Mouse (Mus musculus) liver, embryonic 12.5 days (tissue): ENCODE measurements at regions not wholly inside any gene's neighbourhood (a gene's known extent, or its start where the extent isn't known, plus 50 kb on each side); places are given as distances from the start of the nearest gene placed in this dataset.
"Not testable (repeated sequence)": the region's sequence is repeated elsewhere in the genome, so short reads cannot be mapped to it uniquely, and the experiment has no call there.

ENCODE experiments used
- ATAC-seq: fragments of 200-750 bp; cut with Nextera tagmentation; 2 replicates; pipeline ENCODE4 v1.8.0; 2017; ENCODE audit warnings: moderate number of reproducible peaks, mild to moderate bottlenecking, moderate library complexity
- H3K27ac ChIP-seq: fragments of 300-500 bp; sonication (generic); 2 replicates; pipeline ENCODE4 v1.5.1; 2016; ENCODE audit warnings: mild to moderate bottlenecking
- H3K27me3 ChIP-seq: fragments of 300-500 bp; sonication (generic); replicated peaks from 2 replicates; pipeline ENCODE4 v1.6.1; 2016; ENCODE audit warnings: mild to moderate bottlenecking, moderate library complexity
- H3K36me3 ChIP-seq: fragments of 300-500 bp; sonication (generic); 2 replicates; pipeline ENCODE4 v1.6.1; 2016; ENCODE audit warnings: mild to moderate bottlenecking, moderate library complexity
- H3K4me1 ChIP-seq: fragments of 300-500 bp; sonication (generic); 2 replicates; pipeline ENCODE4 v1.6.1; 2016
- H3K4me2 ChIP-seq: fragments of 300-500 bp; sonication (generic); 2 replicates; pipeline ENCODE4 v1.6.1; 2016; ENCODE audit warnings: mild to moderate bottlenecking, moderate library complexity
- H3K4me3 ChIP-seq: fragments of 300-500 bp; sonication (generic); 2 replicates; pipeline ENCODE4 v1.5.1; 2016; ENCODE audit warnings: mild to moderate bottlenecking, moderate library complexity
- H3K9ac ChIP-seq: fragments of 300-500 bp; sonication (generic); 2 replicates; pipeline ENCODE4 v1.6.1; 2016; ENCODE audit warnings: mild to moderate bottlenecking, moderate library complexity
- H3K9me3 ChIP-seq: fragments of 300-500 bp; sonication (generic); replicated peaks from 2 replicates; pipeline ENCODE4 v1.6.1; 2016; ENCODE audit warnings: mild to moderate bottlenecking, moderate library complexity
- WGBS: fragments of 180-500 bp; shearing (Covaris S2); methylation state at CpG from one replicate; pipeline ENCODE4 v1.1.7; 2016; ENCODE audit not compliant: insufficient replicate concordance; 5-methylcytosine and 5-hydroxymethylcytosine counted together

- H3K9ac ChIP-seq = no peak overlapping the region
- no peak for ATAC-seq
Observed at GRCm38 (mm10) chr2:92809681-92810323, 105.1 kb upstream of the Syt13 start.

GRCm38 (mm10) chr2:92810956-92811355 is 103.9 kb upstream of the Syt13 start:
- H3K9ac ChIP-seq, H3K4me2 ChIP-seq, H3K9me3 ChIP-seq, ATAC-seq, H3K4me3 ChIP-seq, H3K27ac ChIP-seq, H3K36me3 ChIP-seq, H3K4me1 ChIP-seq: not testable (repeated sequence)
- H3K27me3 ChIP-seq = peaks cover 41% of the 10 kb centered on the region
- 3% methylated on average over 6 of the region's 6 CpGs for WGBS

More at GRCm38 (mm10) chr2:92809681-92810323, 105.1 kb upstream of the Syt13 start:
- WGBS = 54% methylated on average over 4 of the region's 4 CpGs
- Histone ChIP-seq H3K9me3 (no peaks in the 10 kb centered on the region), H3K4me3 (no peak overlapping the region), H3K27me3 (peaks cover 42% of the 10 kb centered on the region), H3K4me2 (no peak overlapping the region), H3K36me3 (no peaks in the 10 kb centered on the region), H3K27ac (no peak overlapping the region), H3K4me1 (no peaks in the 10 kb centered on the region)

- Histone ChIP-seq H3K27me3 (peaks cover 25% of the 10 kb centered on the region), H3K27ac (no peak overlapping the region), H3K4me3 (no peak overlapping the region), H3K36me3 (no peaks in the 10 kb centered on the region), H3K9ac (no peak overlapping the region), H3K4me2 (no peak overlapping the region), H3K9me3 (no peaks in the 10 kb centered on the region), H3K4me1 (no peaks in the 10 kb centered on the region)
- ATAC-seq = no peak
- 59% methylated on average over 11 of the region's 11 CpGs for WGBS
Observed at GRCm38 (mm10) chr2:92813028-92813427, 101.9 kb upstream of the Syt13 start.

- H3K27me3 ChIP-seq = no peaks in the 10 kb centered on the region
- H3K36me3 ChIP-seq = no peaks in the 10 kb centered on the region
- no peak overlapping the region for H3K27ac ChIP-seq
- 59% methylated on average over 6 of the region's 6 CpGs for WGBS
- no peak overlapping the region for H3K4me3 ChIP-seq
- no peaks in the 10 kb centered on the region for H3K4me1 ChIP-seq
- ATAC-seq = no peak
- no peaks in the 10 kb centered on the region for H3K9me3 ChIP-seq
- no peak overlapping the region for H3K4me2 ChIP-seq
- no peak overlapping the region for H3K9ac ChIP-seq
Observed at GRCm38 (mm10) chr2:92819586-92819985, 95.3 kb upstream of the Syt13 start.

- no peak overlapping the region for H3K4me3 ChIP-seq
- H3K27ac ChIP-seq = no peak overlapping the region
- no peaks in the 10 kb centered on the region for H3K9me3 ChIP-seq
- H3K4me2 ChIP-seq = no peak overlapping the region
- no peaks in the 10 kb centered on the region for H3K36me3 ChIP-seq
- no peaks in the 10 kb centered on the region for H3K4me1 ChIP-seq
- no peak for ATAC-seq
- H3K9ac ChIP-seq = no peak overlapping the region
- WGBS = 61% methylated on average over 1 of the region's 1 CpGs
- no peaks in the 10 kb centered on the region for H3K27me3 ChIP-seq
Observed at GRCm38 (mm10) chr2:92824325-92824724, 90.6 kb upstream of the Syt13 start.

GRCm38 (mm10) chr2:92825395-92825794 is 89.5 kb upstream of the Syt13 start:
- Histone ChIP-seq H3K27ac (no peak overlapping the region), H3K9ac (no peak overlapping the region), H3K4me3 (no peak overlapping the region), H3K4me2 (no peak overlapping the region), H3K36me3 (no peaks in the 10 kb centered on the region), H3K4me1 (no peaks in the 10 kb centered on the region), H3K27me3 (no peaks in the 10 kb centered on the region), H3K9me3 (no peaks in the 10 kb centered on the region)
- 26% methylated on average over 6 of the region's 6 CpGs for WGBS
- ATAC-seq = no peak

- Histone ChIP-seq H3K4me2 (no peak overlapping the region), H3K27ac (no peak overlapping the region), H3K4me3 (no peak overlapping the region), H3K9me3 (no peaks in the 10 kb centered on the region), H3K4me1 (no peaks in the 10 kb centered on the region), H3K9ac (no peak overlapping the region), H3K36me3 (no peaks in the 10 kb centered on the region), H3K27me3 (peaks cover 6% of the 10 kb centered on the region; the same call in 1 of the 2 replicates)
- ATAC-seq = no peak
- WGBS = 69% methylated on average over 2 of the region's 2 CpGs
Observed at GRCm38 (mm10) chr2:92830134-92830533, 84.8 kb upstream of the Syt13 start.

GRCm38 (mm10) chr2:92831784-92832183 is 83.1 kb upstream of the Syt13 start:
- Histone ChIP-seq H3K27ac (no peak overlapping the region), H3K9ac (no peak overlapping the region)
- no peak for ATAC-seq

GRCm38 (mm10) chr2:92836203-92836602 is 78.7 kb upstream of the Syt13 start:
- no peak overlapping the region for H3K9ac ChIP-seq
- H3K4me2 ChIP-seq = no peak overlapping the region
- H3K36me3 ChIP-seq = no peaks in the 10 kb centered on the region
- no peak overlapping the region for H3K27ac ChIP-seq
- WGBS = 28% methylated on average over 4 of the region's 4 CpGs
- H3K9me3 ChIP-seq = no peaks in the 10 kb centered on the region
- no peak overlapping the region for H3K4me3 ChIP-seq
- ATAC-seq = no peak
- H3K27me3 ChIP-seq = peaks cover 11% of the 10 kb centered on the region; the same call in 1 of the 2 replicates
- no peaks in the 10 kb centered on the region for H3K4me1 ChIP-seq

More at GRCm38 (mm10) chr2:92831784-92832183, 83.1 kb upstream of the Syt13 start:
- Histone ChIP-seq H3K4me2 (no peak overlapping the region), H3K36me3 (no peaks in the 10 kb centered on the region), H3K9me3 (no peaks in the 10 kb centered on the region), H3K4me3 (no peak overlapping the region), H3K27me3 (peaks cover 6% of the 10 kb centered on the region; the same call in 1 of the 2 replicates), H3K4me1 (no peaks in the 10 kb centered on the region)
- WGBS = 20% methylated on average over 7 of the region's 7 CpGs

GRCm38 (mm10) chr2:92838012-92838411 is 76.9 kb upstream of the Syt13 start:
- Histone ChIP-seq H3K4me2 (no peak overlapping the region), H3K9ac (no peak overlapping the region), H3K27me3 (peaks cover 5% of the 10 kb centered on the region; the same call in 1 of the 2 replicates), H3K36me3 (no peaks in the 10 kb centered on the region), H3K9me3 (no peaks in the 10 kb centered on the region), H3K27ac (no peak overlapping the region), H3K4me1 (no peaks in the 10 kb centered on the region), H3K4me3 (no peak overlapping the region)
- 76% methylated on average over 5 of the region's 5 CpGs for WGBS
- no peak for ATAC-seq

- H3K4me3 ChIP-seq = no peak overlapping the region
- H3K4me2 ChIP-seq = no peak overlapping the region
- 16% methylated on average over 4 of the region's 4 CpGs for WGBS
- no peak overlapping the region for H3K9ac ChIP-seq
- no peaks in the 10 kb centered on the region for H3K36me3 ChIP-seq
- H3K9me3 ChIP-seq = no peaks in the 10 kb centered on the region
- no peak for ATAC-seq
- H3K4me1 ChIP-seq = no peaks in the 10 kb centered on the region
- peaks cover 5% of the 10 kb centered on the region; the same call in 1 of the 2 replicates for H3K27me3 ChIP-seq
- no peak overlapping the region for H3K27ac ChIP-seq
Observed at GRCm38 (mm10) chr2:92840009-92840408, 74.9 kb upstream of the Syt13 start.

- Histone ChIP-seq H3K4me3 (no peak overlapping the region), H3K27ac (no peak overlapping the region), H3K4me1 (no peaks in the 10 kb centered on the region), H3K4me2 (no peak overlapping the region), H3K36me3 (no peaks in the 10 kb centered on the region), H3K9ac (no peak overlapping the region), H3K9me3 (no peaks in the 10 kb centered on the region), H3K27me3 (peaks cover 5% of the 10 kb centered on the region; the same call in 1 of the 2 replicates)
- no peak for ATAC-seq
- 21% methylated on average over 3 of the region's 3 CpGs for WGBS
Observed at GRCm38 (mm10) chr2:92841626-92842025, 73.3 kb upstream of the Syt13 start.
